In the genomic region with DNA sequence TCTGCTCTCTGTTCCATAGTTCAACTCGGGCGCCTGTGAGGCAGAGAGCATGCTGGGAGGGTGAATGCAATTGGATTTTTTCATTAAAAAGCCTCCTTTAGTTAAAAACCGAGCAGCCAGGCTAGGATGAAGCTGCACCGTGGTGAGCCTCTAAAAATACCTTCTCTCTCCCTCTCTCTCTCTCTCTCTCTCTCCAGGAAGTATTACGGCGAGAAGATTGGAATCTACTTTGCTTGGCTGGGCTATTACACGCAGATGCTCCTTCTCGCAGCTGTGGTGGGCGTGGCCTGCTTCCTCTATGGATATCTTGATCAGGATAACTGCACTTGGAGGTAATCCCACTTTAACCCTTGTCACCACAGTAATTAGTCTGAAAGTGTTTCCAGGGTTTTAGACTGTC, we compare ENCODE assay signal across 10 mouse cellular contexts.
A peak's percentile ranks its signal among the peaks of the same experiment; 100 is the strongest.
DNase-seq lines count a peak whose midpoint lies in the region; ATAC-seq lines count a peak whose summit lies in the region.
"Had no signal": no experiment of that assay in that cellular context is flagged by ENCODE, and none has a peak within 500 bp of the region (broad histone marks: within the 10 kb centered on the region; RNA-seq: fewer than 3 reads in every experiment).

No protein-coding gene starts in this region.

- 0 out of 2 replicates have a peak overlapping the region, but pooled peaks have one; percentile 9 for H3K27ac ChIP-seq in intestine, embryonic 15.5 days
- H3K27ac ChIP-seq in kidney, embryonic 16.5 days (ENCODE audit: low read length) = no peak overlapping the region
- H3K27ac ChIP-seq: macrophage had no signal

- peak; percentile 23 for DNase-seq in layer of hippocampus, adult 9-11 months
- no peak for DNase-seq in layer of hippocampus, postnatal 36 days
- peak; percentile 35 to 45 for DNase-seq in right cerebral cortex, adult 2 months (ENCODE audit: low spot score in 2 of 2)
- no peak for DNase-seq in thymus, postnatal 14 days
- DNase-seq in adrenal gland, postnatal 36 days = no peak

- H3K36me3 ChIP-seq in intestine, embryonic 15.5 days = peaks cover 6% of the 10 kb centered on the region; the same call in 1 of the 2 replicates
- H3K36me3 ChIP-seq in kidney, embryonic 16.5 days (ENCODE audit: insufficient read depth, low read length) = peaks cover 16% of the 10 kb centered on the region

- no peaks in the 10 kb centered on the region; the same call in 1 of the 2 replicates for H3K4me1 ChIP-seq in intestine, embryonic 15.5 days (replicated peaks)
- no peaks in the 10 kb centered on the region for H3K4me1 ChIP-seq in kidney, embryonic 16.5 days (ENCODE audit: insufficient read depth, low read length)

- H3K27me3 ChIP-seq in intestine, embryonic 15.5 days (replicated peaks) = no peaks in the 10 kb centered on the region
- H3K27me3 ChIP-seq in kidney, embryonic 16.5 days (ENCODE audit: insufficient read depth, low read length) = no peaks in the 10 kb centered on the region
- H3K27me3 ChIP-seq: Patski had no signal

- no peak overlapping the region for H3K4me2 ChIP-seq in intestine, embryonic 15.5 days (replicated peaks)
- no peak overlapping the region for H3K4me2 ChIP-seq in kidney, embryonic 16.5 days (replicated peaks; ENCODE audit: low read depth, low read length)

- H3K4me3 ChIP-seq in intestine, embryonic 15.5 days (replicated peaks) = no peak overlapping the region
- no peak overlapping the region for H3K4me3 ChIP-seq in kidney, embryonic 16.5 days (ENCODE audit: low read length)

- ATAC-seq in common myeloid progenitor, adult 5-6 weeks (replicated peaks; ENCODE audit: low read depth, poor library complexity, severe bottlenecking) = 0 out of 2 replicates have a peak, but pooled peaks have one; percentile 12
- no peak for ATAC-seq in intestine, embryonic 15.5 days
- no peak for ATAC-seq in kidney, embryonic 16.5 days (ENCODE audit: low FRiP score, low TSS enrichment)
- ATAC-seq: Patski had no signal

- H3K9ac ChIP-seq in intestine, embryonic 15.5 days = no peak overlapping the region
- no peak overlapping the region; the same call in 1 of the 2 replicates for H3K9ac ChIP-seq in kidney, embryonic 16.5 days (replicated peaks; ENCODE audit: low read length)

- 56% methylated on average over 9 of the region's 9 CpGs for WGBS in intestine, embryonic 15.5 days
- 63% methylated on average over 9 of the region's 9 CpGs for WGBS in kidney, embryonic 16.5 days

- no peaks in the 10 kb centered on the region for H3K9me3 ChIP-seq in intestine, embryonic 15.5 days
- no peaks in the 10 kb centered on the region for H3K9me3 ChIP-seq in kidney, embryonic 16.5 days (ENCODE audit: low read length)

Comparison
In these comparisons a context has a peak if more than half of its experiments do, and no peak if none do; other contexts are left out.
1. DNase-seq: peak in layer of hippocampus, adult 9-11 months (single experiment) and right cerebral cortex, adult 2 months (2 of 2); none in layer of hippocampus, postnatal 36 days (0 of 2), thymus, postnatal 14 days (single experiment) and adrenal gland, postnatal 36 days (0 of 2).